In the genomic region with DNA sequence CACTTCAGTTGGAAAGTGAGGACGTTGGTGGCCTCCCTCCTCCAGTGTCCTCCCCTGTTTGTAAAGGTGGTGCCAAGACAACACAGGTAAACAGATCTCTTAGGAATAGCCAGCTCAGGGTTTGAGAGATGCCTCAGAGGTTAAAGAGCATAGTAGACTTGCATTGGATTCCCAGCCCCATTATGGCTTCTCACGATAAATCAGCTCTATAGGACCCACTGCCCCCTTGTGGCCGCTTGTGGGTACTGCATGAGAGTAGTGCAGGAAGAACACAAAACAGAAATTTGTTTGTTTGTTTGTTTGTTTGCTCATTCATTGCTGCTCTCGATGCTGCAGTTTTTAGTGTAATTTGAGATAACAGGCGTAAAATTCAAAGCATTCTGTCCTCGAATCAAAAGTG, we compare ENCODE assay signal across 8 mouse cellular contexts.
DNase-seq lines count a peak whose midpoint lies in the region.

No protein-coding gene starts in this region.

- peak; percentile 32 for DNase-seq in gastrocnemius, adult 18-20 months (ENCODE audit: low spot score)
- no peak for DNase-seq in gastrocnemius, postnatal 25 days
- DNase-seq in urinary bladder, adult 2 months (ENCODE audit: low spot score): peak; percentile 30
- DNase-seq in urinary bladder, postnatal 10 days (ENCODE audit: low spot score): no peak
- peak; percentile 82 to 84 for DNase-seq in cerebellum, postnatal 10 days
- peak; percentile 78 for DNase-seq in induced T-regulatory cell, adult 2 months (ENCODE audit: low read depth)
- peak; percentile 76 for DNase-seq in lung, postnatal 36 days
- DNase-seq in splenic B cell, adult 2 months (ENCODE audit: low read depth, low spot score): peak; percentile 69

- H3K27me3 ChIP-seq in splenic B cell, adult 2 months (ENCODE audit: control insufficient read depth, insufficient read depth, low read length, poor library complexity, severe bottlenecking): no peaks in the 10 kb centered on the region

- no peaks in the 10 kb centered on the region for H3K36me3 ChIP-seq in splenic B cell, adult 2 months (ENCODE audit: control insufficient read depth, insufficient read depth, low read length, poor library complexity, severe bottlenecking)

Comparison
In these comparisons a context has a peak if more than half of its experiments do, and no peak if none do; other contexts are left out.
1. DNase-seq: peak in gastrocnemius, adult 18-20 months (single experiment), urinary bladder, adult 2 months (single experiment), cerebellum, postnatal 10 days (2 of 2), induced T-regulatory cell, adult 2 months (single experiment), lung, postnatal 36 days (single experiment) and splenic B cell, adult 2 months (single experiment); none in gastrocnemius, postnatal 25 days (single experiment) and urinary bladder, postnatal 10 days (single experiment).